In genomic region chr2:171996979-171997686, GRCm38 (mm10) we compare ENCODE assay signal across 12 mouse cellular contexts. TPM values are rescaled to one million over a fixed set of nuclear protein-coding genes. Genes with fewer than 3 reads are reported as not detected.
DNase-seq lines count a peak whose midpoint lies in the region; ATAC-seq and TF ChIP-seq lines count a peak whose summit lies in the region.
"Had no signal": no experiment of that assay in that cellular context is flagged by ENCODE, and none has a peak within 500 bp of the region (broad histone marks: within the 10 kb centered on the region; RNA-seq: fewer than 3 reads in every experiment).

No protein-coding gene starts in this region.

- TF ChIP-seq CTCF in heart, postnatal 0 days (IDR thresholded peaks at IDR 0.05; ENCODE audit: low read depth) = no peak
- no peak for TF ChIP-seq CTCF in lung, postnatal 0 days (IDR thresholded peaks at IDR 0.05)
- TF ChIP-seq CTCF in stomach, postnatal 0 days (IDR thresholded peaks at IDR 0.05; ENCODE audit: low read depth) = no peak

- no peak overlapping the region for H3K27ac ChIP-seq in heart, postnatal 0 days (ENCODE audit: low read depth)
- H3K27ac ChIP-seq in heart, embryonic 12.5 days (ENCODE audit: poor library complexity, severe bottlenecking) = no peak overlapping the region
- no peak overlapping the region for H3K27ac ChIP-seq in lung, embryonic 15.5 days
- H3K27ac ChIP-seq in lung, postnatal 0 days (ENCODE audit: low read length) = no peak overlapping the region
- no peak overlapping the region for H3K27ac ChIP-seq in stomach, postnatal 0 days (replicated peaks)
- H3K27ac ChIP-seq: embryonic facial prominence, embryonic 15.5 days; liver, embryonic 12.5 days had no signal

- H3K4me2 ChIP-seq in heart, postnatal 0 days (ENCODE audit: low read depth, low read length) = no peak overlapping the region
- no peak overlapping the region for H3K4me2 ChIP-seq in heart, embryonic 12.5 days
- H3K4me2 ChIP-seq in lung, embryonic 15.5 days = no peak overlapping the region
- no peak overlapping the region for H3K4me2 ChIP-seq in lung, postnatal 0 days (replicated peaks; ENCODE audit: low read depth, low read length)
- no peak overlapping the region for H3K4me2 ChIP-seq in stomach, postnatal 0 days (replicated peaks; ENCODE audit: low read depth)
- H3K4me2 ChIP-seq: embryonic facial prominence, embryonic 15.5 days; liver, embryonic 12.5 days had no signal

- peak; percentile 26 for DNase-seq in heart, postnatal 0 days (ENCODE audit: low spot score)
- DNase-seq in lung, adult 18-20 months = no peak
- peak; percentile 64 for DNase-seq in lung, postnatal 0 days (ENCODE audit: low spot score)
- peak; percentile 38 for DNase-seq in stomach, postnatal 0 days (ENCODE audit: low spot score)
- no peak for DNase-seq in right cerebral cortex, adult 2 months (ENCODE audit: low spot score in 2 of 2)
- DNase-seq: cerebellum, adult 11 months; right cerebral cortex, postnatal 25 days had no signal

- no peak overlapping the region for H3K4me3 ChIP-seq in heart, postnatal 0 days (ENCODE audit: low read depth, low read length)
- no peak overlapping the region for H3K4me3 ChIP-seq in heart, embryonic 12.5 days
- H3K4me3 ChIP-seq in lung, embryonic 15.5 days = no peak overlapping the region
- H3K4me3 ChIP-seq in lung, postnatal 0 days (ENCODE audit: low read depth, low read length) = no peak overlapping the region
- H3K4me3 ChIP-seq in stomach, postnatal 0 days (ENCODE audit: low read depth, low read length) = no peak overlapping the region
- H3K4me3 ChIP-seq: embryonic facial prominence, embryonic 15.5 days; liver, embryonic 12.5 days had no signal

- no peak for ATAC-seq in heart, postnatal 0 days (ENCODE audit: insufficient read depth, low read depth)
- ATAC-seq in heart, embryonic 12.5 days (ENCODE audit: insufficient number of reproducible peaks, low FRiP score) = no peak
- ATAC-seq in lung, embryonic 15.5 days (ENCODE audit: borderline replicate concordance, extremely low read depth, low FRiP score, low TSS enrichment) = peak; percentile 91; the same call in 1 of the 2 replicates
- peak; percentile 74 for ATAC-seq in lung, postnatal 0 days
- no peak for ATAC-seq in stomach, postnatal 0 days (ENCODE audit: low FRiP score, low TSS enrichment)
- ATAC-seq: liver, embryonic 12.5 days had no signal

- TF ChIP-seq EP300 in heart, postnatal 0 days (IDR thresholded peaks at IDR 0.05; ENCODE audit: low read depth) = no peak
- TF ChIP-seq EP300 in lung, postnatal 0 days (IDR thresholded peaks at IDR 0.05) = no peak
- TF ChIP-seq EP300 in stomach, postnatal 0 days (optimal IDR thresholded peaks at IDR 0.05) = no peak

- H3K9ac ChIP-seq in heart, postnatal 0 days (replicated peaks; ENCODE audit: low read depth, low read length) = no peak overlapping the region
- no peak overlapping the region for H3K9ac ChIP-seq in heart, embryonic 12.5 days
- H3K9ac ChIP-seq in lung, embryonic 15.5 days = no peak overlapping the region
- H3K9ac ChIP-seq in lung, postnatal 0 days (replicated peaks; ENCODE audit: low read depth) = no peak overlapping the region
- no peak overlapping the region for H3K9ac ChIP-seq in stomach, postnatal 0 days (ENCODE audit: low read length)
- H3K9ac ChIP-seq: embryonic facial prominence, embryonic 15.5 days; liver, embryonic 12.5 days had no signal

- 60% methylated on average over 6 of the region's 6 CpGs for whole genome bisulfite sequencing in heart, postnatal 0 days
- 74% methylated on average over 6 of the region's 6 CpGs for WGBS in heart, embryonic 12.5 days
- 38% methylated on average over 6 of the region's 6 CpGs for WGBS in lung, embryonic 15.5 days
- 34% methylated on average over 6 of the region's 6 CpGs for WGBS in lung, postnatal 0 days
- 31% methylated on average over 6 of the region's 6 CpGs for WGBS in stomach, postnatal 0 days

- no peaks in the 10 kb centered on the region for H3K36me3 ChIP-seq in heart, postnatal 0 days (replicated peaks; ENCODE audit: control insufficient read depth, insufficient read depth, low read length)
- H3K36me3 ChIP-seq in heart, embryonic 12.5 days = no peaks in the 10 kb centered on the region
- H3K36me3 ChIP-seq in lung, embryonic 15.5 days = no peaks in the 10 kb centered on the region
- no peaks in the 10 kb centered on the region for H3K36me3 ChIP-seq in lung, postnatal 0 days (ENCODE audit: insufficient read depth, low read length)
- H3K36me3 ChIP-seq in stomach, postnatal 0 days (ENCODE audit: control insufficient read depth, insufficient read depth, low read length) = no peaks in the 10 kb centered on the region
- H3K36me3 ChIP-seq: embryonic facial prominence, embryonic 15.5 days; liver, embryonic 12.5 days had no signal

- H3K9me3 ChIP-seq in heart, postnatal 0 days (replicated peaks; ENCODE audit: control insufficient read depth, low read length) = no peaks in the 10 kb centered on the region
- H3K9me3 ChIP-seq in heart, embryonic 12.5 days (replicated peaks) = no peaks in the 10 kb centered on the region
- H3K9me3 ChIP-seq in lung, embryonic 15.5 days = no peaks in the 10 kb centered on the region
- no peaks in the 10 kb centered on the region for H3K9me3 ChIP-seq in lung, postnatal 0 days (ENCODE audit: low read length)
- no peaks in the 10 kb centered on the region for H3K9me3 ChIP-seq in stomach, postnatal 0 days (ENCODE audit: control insufficient read depth, low read length)
- H3K9me3 ChIP-seq: embryonic facial prominence, embryonic 15.5 days had no signal

- no peaks in the 10 kb centered on the region for H3K4me1 ChIP-seq in heart, postnatal 0 days (ENCODE audit: control insufficient read depth, insufficient read depth)
- H3K4me1 ChIP-seq in heart, embryonic 12.5 days (replicated peaks) = 0 out of 2 replicates have a peak, but pooled peaks cover 5% of the 10 kb centered on the region
- H3K4me1 ChIP-seq in lung, embryonic 15.5 days = peaks cover 24% of the 10 kb centered on the region
- H3K4me1 ChIP-seq in lung, postnatal 0 days (ENCODE audit: insufficient read depth, low read depth, low read length) = no peaks in the 10 kb centered on the region
- H3K4me1 ChIP-seq in stomach, postnatal 0 days (replicated peaks; ENCODE audit: control insufficient read depth, insufficient read depth) = no peaks in the 10 kb centered on the region
- H3K4me1 ChIP-seq: embryonic facial prominence, embryonic 15.5 days; liver, embryonic 12.5 days had no signal

- H3K27me3 ChIP-seq in heart, postnatal 0 days (ENCODE audit: control insufficient read depth, insufficient read depth, low read length) = no peaks in the 10 kb centered on the region
- no peaks in the 10 kb centered on the region for H3K27me3 ChIP-seq in heart, embryonic 12.5 days (replicated peaks)
- no peaks in the 10 kb centered on the region for H3K27me3 ChIP-seq in lung, embryonic 15.5 days
- no peaks in the 10 kb centered on the region for H3K27me3 ChIP-seq in lung, postnatal 0 days (replicated peaks; ENCODE audit: insufficient read depth, low read length)
- no peaks in the 10 kb centered on the region for H3K27me3 ChIP-seq in stomach, postnatal 0 days (ENCODE audit: control insufficient read depth, insufficient read depth, low read length)
- H3K27me3 ChIP-seq: embryonic facial prominence, embryonic 15.5 days; liver, embryonic 12.5 days had no signal

RNA-seq across cellular contexts. Expression of gene Cbln4, which starts 46.1 kb away (rescaled TPM):
- not detected in 2 replicates for total RNA-seq in heart, postnatal 0 days (2014; rRNA removed; ENCODE audit: low replicate concordance)
- not detected in 2 replicates for polyA plus RNA-seq in heart, postnatal 0 days (2015; fragmentation: Nextera tagmentation; extraction: Ambion mirVana)
- polyA plus RNA-seq in heart, embryonic 12.5 days (2016; fragmentation: Nextera tagmentation; extraction: Ambion mirVana) = 0.11 and 0.18 TPM in 2 replicates
- 0.06 TPM in 1 of 2 replicates, not detected in the other for polyA plus RNA-seq in lung, embryonic 15.5 days (2015; fragmentation: Nextera tagmentation; extraction: Ambion mirVana)
- polyA plus RNA-seq in lung, postnatal 0 days (2015; fragmentation: Nextera tagmentation; extraction: Ambion mirVana) = not detected in 2 replicates
- 0.22 and 0.30 TPM in 2 replicates for polyA plus RNA-seq in stomach, postnatal 0 days (2015; fragmentation: Nextera tagmentation; extraction: Ambion mirVana)
- polyA plus RNA-seq: gonadal fat pad, adult 2 months; liver, embryonic 12.5 days had no signal

Comparison
In these comparisons a context has a peak if more than half of its experiments do, and no peak if none do; other contexts are left out.
1. DNase-seq: peak in heart, postnatal 0 days (single experiment), lung, postnatal 0 days (single experiment) and stomach, postnatal 0 days (single experiment); none in lung, adult 18-20 months (0 of 2) and right cerebral cortex, adult 2 months (0 of 2).
2. ATAC-seq: peak in lung, embryonic 15.5 days (single experiment) and lung, postnatal 0 days (single experiment); none in heart, postnatal 0 days (single experiment), heart, embryonic 12.5 days (single experiment) and stomach, postnatal 0 days (single experiment).